Mouse (Mus musculus): Measurements from ENCODE around the gene Gm28051. TPM values are rescaled to one million over a fixed set of nuclear protein-coding genes. Genes with fewer than 3 reads are reported as not detected.

Gm28051 gene
- polyA plus RNA-seq (2015; fragmentation: Nextera tagmentation; extraction: Ambion mirVana): not detected in 2 replicates

GRCm38 (mm10) chr12:102757689-102758402 lies at the start of gene Gm28051, which contains the start of the genes Gon7 and Ubr7:
Gene Gm28051, minus strand, starts transcription at chr12:102757765.
Gene Gon7, minus strand, starts transcription at chr12:102757803.
Gene Ubr7, plus strand, starts transcription at chr12:102757967.
- peak; percentile 96 for DNase-seq (ENCODE audit: low spot score)

DNA sequence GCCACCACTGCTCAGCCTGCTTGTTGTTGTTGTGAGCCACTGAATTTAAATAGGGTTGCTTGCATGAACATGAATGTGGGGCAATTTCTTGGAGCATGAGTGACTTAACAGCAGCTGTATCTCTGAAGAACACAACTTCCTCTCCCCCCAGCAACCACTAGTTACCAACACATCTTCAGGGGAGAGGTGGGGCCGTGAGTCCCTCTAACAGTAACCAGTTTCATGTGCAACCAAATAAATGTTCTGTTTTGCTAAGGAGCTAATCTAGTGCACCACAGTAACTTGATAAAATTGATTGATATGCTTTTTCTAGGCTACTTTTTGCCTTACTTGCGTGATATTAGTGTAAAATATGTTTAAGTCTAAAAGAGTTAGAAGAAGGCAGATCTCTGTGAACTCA lies 42.0 kb upstream of the Gm28051 start:
- peak; percentile 36 for DNase-seq (ENCODE audit: low spot score)

DNA sequence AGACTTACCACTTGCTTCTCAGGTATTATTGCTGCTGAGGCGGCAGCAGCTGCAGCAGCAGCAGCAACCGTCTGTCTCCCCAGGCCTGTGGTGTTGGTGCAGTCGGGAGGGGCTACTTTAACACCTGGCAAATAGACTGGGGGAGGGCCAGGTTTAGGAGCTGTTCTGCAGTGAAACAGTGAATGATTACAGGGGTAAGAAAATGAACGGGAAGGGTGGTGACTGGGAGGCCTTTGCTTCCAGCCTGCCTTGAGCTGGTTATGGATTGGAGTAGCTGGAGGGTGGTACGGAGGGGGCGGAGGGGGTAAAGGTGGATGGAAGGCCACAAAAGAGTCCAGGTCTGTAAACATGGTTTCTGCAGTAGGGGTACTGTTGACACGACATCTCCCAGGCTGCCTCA lies 30.4 kb upstream of the Gm28051 start:
- DNase-seq (ENCODE audit: low spot score): peak; percentile 74

- no peak for DNase-seq (ENCODE audit: low spot score)
Observed at GRCm38 (mm10) chr12:102785593-102785985, 28.0 kb upstream of the Gm28051 start.

GRCm38 (mm10) chr12:102784899-102785592 lies 27.5 kb upstream of the Gm28051 start:
- DNase-seq (ENCODE audit: low spot score): no peak

DNA sequence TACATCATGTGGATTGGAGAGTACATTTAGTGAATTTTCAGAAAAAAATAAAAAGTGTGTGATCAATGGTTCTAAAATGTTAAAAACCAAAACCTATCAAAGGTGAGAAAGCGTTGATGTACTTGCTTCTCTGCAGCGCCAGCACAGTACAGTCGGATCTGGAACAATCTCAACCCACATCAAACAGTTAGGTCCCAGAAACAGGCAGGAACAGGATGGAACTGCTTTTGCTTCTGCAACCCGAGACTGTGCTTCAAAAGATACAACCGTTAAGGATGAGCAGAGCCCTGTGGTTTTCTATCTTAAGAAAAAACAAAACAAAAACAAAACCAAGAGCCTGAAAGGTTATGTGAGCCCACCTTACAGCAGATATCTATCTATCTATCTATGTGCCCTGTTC lies 25.3 kb upstream of the Gm28051 start:
- DNase-seq (ENCODE audit: low spot score): peak; percentile 75

GRCm38 (mm10) chr12:102779452-102779851 lies 21.9 kb upstream of the Gm28051 start:
- peak; percentile 43 for DNase-seq (ENCODE audit: low spot score)

DNA sequence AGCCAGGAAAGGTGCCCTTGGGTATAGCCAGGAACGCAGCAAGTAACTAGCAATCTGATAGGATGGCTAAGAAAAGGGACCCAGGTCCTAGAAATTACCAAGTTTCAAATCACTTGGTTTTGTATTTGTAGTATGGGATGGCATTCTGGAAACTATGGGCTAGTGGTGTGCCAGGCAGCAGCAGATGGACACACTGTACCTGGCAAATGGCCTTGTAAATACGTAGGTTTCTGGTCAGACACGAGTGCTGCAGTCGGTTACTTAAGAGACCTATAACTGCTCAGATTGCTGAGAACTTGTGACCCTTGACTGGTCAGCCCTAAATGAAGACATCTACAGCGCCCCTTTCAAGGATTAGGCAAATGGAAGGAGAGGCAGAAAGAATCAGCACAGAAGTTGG lies 20.6 kb upstream of the Gm28051 start:
- DNase-seq (ENCODE audit: low spot score): no peak

GRCm38 (mm10) chr12:102776035-102776434 lies 18.5 kb upstream of the Gm28051 start:
- DNase-seq (ENCODE audit: low spot score): no peak

DNA sequence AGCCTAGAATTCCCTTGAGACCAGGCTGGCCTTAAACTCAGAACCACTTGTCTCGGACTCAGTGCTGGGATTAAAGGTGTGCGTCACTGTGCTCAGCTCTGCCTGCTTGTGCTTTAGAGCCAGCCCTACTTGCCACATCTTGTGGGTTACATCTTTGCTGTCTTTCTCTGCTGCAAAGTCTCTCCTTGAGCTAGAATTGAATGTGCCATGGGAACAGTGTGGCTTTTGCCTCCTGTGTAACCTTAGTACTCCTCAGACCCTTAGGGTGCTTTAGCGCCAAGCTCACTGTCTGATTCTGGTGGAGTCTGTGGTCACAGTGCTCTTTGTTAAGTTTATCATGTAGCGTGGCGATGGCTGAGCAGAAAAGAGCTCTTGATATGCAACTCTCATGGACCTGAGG lies 15.1 kb upstream of the Gm28051 start:
- DNase-seq (ENCODE audit: low spot score): no peak

- DNase-seq (ENCODE audit: low spot score): no peak
Observed at GRCm38 (mm10) chr12:102771601-102772000, 14.0 kb upstream of the Gm28051 start.

DNA sequence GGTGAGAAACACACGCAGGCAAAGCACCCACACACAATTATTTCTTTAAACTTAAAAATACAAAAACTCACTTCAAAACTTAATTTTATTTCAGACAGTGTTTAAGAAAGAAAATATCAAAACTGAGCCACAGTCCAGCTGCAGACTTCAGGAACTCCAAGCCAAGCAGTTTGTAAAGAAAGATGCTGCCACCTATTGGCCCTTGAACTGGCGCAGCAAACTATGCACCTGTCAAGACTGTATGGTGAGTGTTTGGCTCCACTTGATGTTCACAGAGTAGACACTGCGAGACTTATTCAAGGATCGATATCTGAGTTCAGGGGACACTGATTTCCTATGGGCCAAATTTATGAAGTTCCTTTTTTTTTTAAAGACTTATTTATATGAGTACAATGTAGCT lies 11.4 kb upstream of the Gm28051 start:
- DNase-seq (ENCODE audit: low spot score): no peak

DNA sequence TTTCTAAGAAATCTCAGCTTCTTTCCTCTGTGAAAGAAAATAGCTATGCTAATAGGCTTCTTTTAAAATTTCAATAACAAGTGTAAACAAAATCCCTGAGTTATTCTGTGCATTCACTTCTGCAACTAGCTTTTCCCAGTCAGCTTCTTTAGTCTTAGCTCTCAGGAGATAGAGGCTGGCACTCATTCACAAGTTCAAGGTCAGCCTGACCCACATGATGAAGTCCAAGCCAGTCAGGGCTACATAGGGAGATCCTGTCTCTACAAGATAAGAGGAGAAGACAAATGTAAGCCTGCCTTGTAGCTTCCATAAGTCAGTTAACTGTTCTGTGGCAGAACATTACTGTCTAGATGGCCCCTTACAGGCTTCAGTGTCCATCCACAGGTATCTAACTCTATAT lies 6.1 kb upstream of the Gm28051 start:
- no peak for DNase-seq (ENCODE audit: low spot score)

DNA sequence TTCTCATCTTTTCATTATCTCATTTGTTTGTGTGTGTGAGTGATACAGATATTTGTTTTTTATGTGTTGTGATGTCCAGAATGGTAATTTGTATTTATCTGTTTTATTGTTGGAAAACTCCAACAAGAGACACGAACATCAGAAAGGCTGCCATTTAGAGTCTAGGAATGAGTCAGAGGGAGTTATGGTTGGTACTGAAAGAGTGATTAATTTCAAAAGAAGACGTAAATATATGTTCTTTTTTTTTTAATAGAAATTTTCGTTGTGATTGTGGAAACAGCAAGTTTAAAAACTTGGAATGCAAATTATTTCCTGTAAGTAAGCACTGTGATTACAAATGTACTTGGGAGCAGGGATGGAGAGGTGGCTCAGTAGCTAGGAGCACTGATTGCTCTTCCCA lies 4.1 kb upstream of the Gm28051 start:
- DNase-seq (ENCODE audit: low spot score): no peak

DNA sequence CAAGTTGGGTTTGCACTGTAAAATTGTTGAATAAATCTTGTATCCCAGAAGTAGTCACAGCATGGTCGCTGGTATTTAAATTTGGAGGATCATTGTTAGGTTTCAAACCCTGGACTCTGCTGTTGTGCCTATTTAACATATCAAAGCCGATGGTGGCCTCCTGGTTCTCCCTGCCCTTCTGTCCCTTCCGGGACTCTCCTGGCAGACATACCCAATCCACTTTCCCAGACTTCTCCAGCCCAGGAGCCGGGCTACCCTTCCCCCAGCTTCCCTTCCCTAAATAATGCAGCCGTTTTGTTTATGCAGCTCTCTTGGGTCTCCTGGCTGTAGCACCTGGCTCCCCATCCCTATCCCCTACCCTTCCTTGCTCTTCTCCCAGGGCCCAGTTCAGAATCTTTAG lies 1.4 kb upstream of the Gm28051 start:
- DNase-seq (ENCODE audit: low spot score): no peak

DNA sequence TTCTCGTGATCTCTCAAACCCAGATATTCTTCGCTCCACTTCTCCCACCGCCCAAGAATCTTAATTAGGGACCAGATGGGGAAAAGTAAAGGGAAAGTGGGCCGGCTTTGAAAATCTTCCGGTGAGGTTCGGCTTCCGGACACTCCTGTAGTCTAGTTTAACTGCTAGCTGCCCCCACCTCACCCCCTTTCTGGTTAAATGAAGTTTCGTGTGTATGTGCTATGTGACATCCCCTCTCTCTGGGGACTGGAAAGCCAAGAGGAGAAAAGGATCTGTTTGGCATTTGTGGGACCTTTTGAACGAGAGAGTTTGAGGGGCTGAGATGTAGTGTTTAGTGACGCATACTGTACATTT lies 815 bp upstream of the Gm28051 start, which contains the start of gene Gm20604:
Gene Gm20604, minus strand, starts transcription at position 270 of the 354 bp plus-strand sequence.
- DNase-seq (ENCODE audit: low spot score): peak; percentile 32

- DNase-seq (ENCODE audit: low spot score): no peak
Observed at GRCm38 (mm10) chr12:102757055-102757688, 393 bp downstream of the Gm28051 start.

GRCm38 (mm10) chr12:102756304-102756703 lies 1.3 kb downstream of the Gm28051 start:
- peak; percentile 30 for DNase-seq (ENCODE audit: low spot score)

DNA sequence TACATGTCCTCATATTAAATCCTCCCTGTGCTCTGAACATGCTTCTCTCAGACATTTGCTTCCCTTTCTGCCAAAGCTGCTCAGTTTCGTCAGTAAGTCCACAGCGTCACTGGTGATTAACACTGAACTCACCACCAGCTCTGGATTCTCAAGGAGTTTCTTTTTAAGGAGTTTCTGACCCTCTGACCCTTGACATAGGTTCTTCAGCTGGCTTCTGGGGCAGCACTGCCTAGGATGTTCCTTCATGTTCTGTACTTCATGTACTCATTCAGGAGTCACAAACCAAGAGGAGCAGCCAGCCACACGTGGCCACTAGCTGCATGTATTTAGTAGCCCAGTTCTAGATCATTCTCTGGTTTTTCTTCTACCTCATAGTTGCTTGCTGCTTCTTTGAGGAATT lies 9.3 kb downstream of the Gm28051 start:
- no peak for DNase-seq (ENCODE audit: low spot score)

- DNase-seq (ENCODE audit: low spot score): peak; percentile 53
Observed at GRCm38 (mm10) chr12:102744839-102745238, 12.7 kb downstream of the Gm28051 start.

GRCm38 (mm10) chr12:102743589-102744574 lies 13.7 kb downstream of the Gm28051 start, which contains the start of the genes Moap1 and Tmem251:
Gene Moap1, minus strand, starts transcription at chr12:102743661.
Gene Tmem251, plus strand, starts transcription at chr12:102743762.
- peak; percentile 92 for DNase-seq (ENCODE audit: low spot score)

Data from thymus, postnatal 0 days (tissue).